Mouse (Mus musculus) intestine, postnatal 0 days (tissue): ENCODE measurements around the gene Gltpd2. TPM values are rescaled to one million over a fixed set of nuclear protein-coding genes. Genes with fewer than 3 reads are reported as not detected.
A peak's percentile ranks its signal among the peaks of the same experiment; 100 is the strongest.

ENCODE experiments used
- ATAC-seq: fragments of 200-750 bp; cut with Nextera tagmentation; 2 replicates; pipeline ENCODE4 v1.8.0; 2017; ENCODE audit warnings: mild to moderate bottlenecking, moderate TSS enrichment, moderate library complexity
- H3K27ac ChIP-seq: fragments of 300-500 bp; sonication (generic); 2 replicates; pipeline ENCODE4 v1.5.1; 2014; ENCODE audit warnings: mild to moderate bottlenecking, low read depth, low read length, moderate library complexity
- H3K27me3 ChIP-seq: fragments of 300-500 bp; sonication (generic); replicated peaks from 2 replicates; pipeline ENCODE4 v1.6.1; 2014; ENCODE audit warnings: low read length, mixed read lengths; ENCODE audit not compliant: control insufficient read depth, insufficient read depth
- H3K36me3 ChIP-seq: fragments of 300-500 bp; sonication (generic); 2 replicates; pipeline ENCODE4 v1.6.1; 2014; ENCODE audit warnings: mild to moderate bottlenecking, moderate library complexity; ENCODE audit not compliant: control insufficient read depth, insufficient read depth
- H3K4me1 ChIP-seq: fragments of 300-500 bp; sonication (generic); replicated peaks from 2 replicates; pipeline ENCODE4 v1.6.1; 2014; ENCODE audit warnings: antibody characterized with exemption, low read length, mixed read lengths; ENCODE audit not compliant: control insufficient read depth, insufficient read depth
- H3K4me2 ChIP-seq: fragments of 300-500 bp; sonication (generic); replicated peaks from 2 replicates; pipeline ENCODE4 v1.6.1; 2014; ENCODE audit warnings: low read depth, mild to moderate bottlenecking, moderate library complexity
- H3K4me3 ChIP-seq: fragments of 300-500 bp; sonication (generic); 2 replicates; pipeline ENCODE4 v1.5.1; 2014; ENCODE audit warnings: low read depth, low read length
- H3K9ac ChIP-seq: fragments of 300-500 bp; sonication (generic); 2 replicates; pipeline ENCODE4 v1.6.1; 2014; ENCODE audit warnings: mild to moderate bottlenecking, low read depth, low read length
- H3K9me3 ChIP-seq: fragments of 300-500 bp; sonication (generic); 2 replicates; pipeline ENCODE4 v1.6.1; 2016; ENCODE audit warnings: mixed run types; ENCODE audit not compliant: control insufficient read depth
- CTCF ChIP-seq: sonication (generic); IDR thresholded peaks from 2 replicates; pipeline ENCODE4 v1.5.1; 2016; ENCODE audit warnings: low read depth, mild to moderate bottlenecking, control low read depth, antibody characterized with exemption, moderate library complexity
- WGBS: fragments of 180-500 bp; shearing (Covaris S2); extraction: QIAGEN DNeasy Blood & Tissue Kit; methylation state at CpG from one replicate; pipeline ENCODE4 v1.1.7; 2014; 5-methylcytosine and 5-hydroxymethylcytosine counted together
- polyA plus RNA-seq: library from polyadenylated mRNA; unstranded; fragments of >200 nt; fragmentation: Nextera tagmentation; extraction: Ambion mirVana; gene quantifications from 2 replicates; pipeline ENCODE4 v1.2.1, GENCODE M21; 2015

Gltpd2 gene
- polyA plus RNA-seq, 1 experiment from 2014 or later: 0.30 TPM

GRCm38 (mm10) chr11:70512709-70513342, 6.2 kb upstream of the Gltpd2 start:
- Histone ChIP-seq H3K36me3 (peaks cover 3% of the 10 kb centered on the region; the same call in 1 of the 2 replicates), H3K27ac (no peak overlapping the region), H3K4me1 (no peaks in the 10 kb centered on the region), H3K9me3 (no peaks in the 10 kb centered on the region), H3K27me3 (no peaks in the 10 kb centered on the region), H3K9ac (no peak overlapping the region), H3K4me3 (no peak overlapping the region), H3K4me2 (no peak overlapping the region)
- no peak for TF ChIP-seq CTCF
- WGBS: 84% methylated on average over 7 of the region's 7 CpGs
- ATAC-seq: no peak

GRCm38 (mm10) chr11:70513520-70513919, 5.5 kb upstream of the Gltpd2 start:
- Histone ChIP-seq H3K9ac (no peak overlapping the region), H3K36me3 (peaks cover 3% of the 10 kb centered on the region; the same call in 1 of the 2 replicates), H3K9me3 (no peaks in the 10 kb centered on the region), H3K4me2 (no peak overlapping the region), H3K4me1 (no peaks in the 10 kb centered on the region), H3K27ac (no peak overlapping the region), H3K4me3 (no peak overlapping the region), H3K27me3 (no peaks in the 10 kb centered on the region)
- 64% methylated on average over 11 of the region's 11 CpGs for WGBS
- peak; percentile 51 for TF ChIP-seq CTCF
- no peak for ATAC-seq

- Histone ChIP-seq H3K9ac (no peak within 1 kb of the TSS), H3K4me2 (no peak within 1 kb of the TSS), H3K27me3 (no peaks in the 10 kb centered on the region), H3K36me3 (peaks cover 3% of the 10 kb centered on the region; the same call in 1 of the 2 replicates), H3K9me3 (no peaks in the 10 kb centered on the region), H3K4me3 (no peak within 1 kb of the TSS), H3K4me1 (no peaks in the 10 kb centered on the region), H3K27ac (no peak within 1 kb of the TSS)
- ATAC-seq: no peak
- TF ChIP-seq CTCF: no peak
- WGBS: 80% methylated on average over 7 of the region's 7 CpGs
Measured at GRCm38 (mm10) chr11:70514288-70514687, 4.7 kb upstream of the Gltpd2 start, which contains the start of gene Vmo1. Gene Vmo1 (minus strand): TSS chr11:70514616.

DNA sequence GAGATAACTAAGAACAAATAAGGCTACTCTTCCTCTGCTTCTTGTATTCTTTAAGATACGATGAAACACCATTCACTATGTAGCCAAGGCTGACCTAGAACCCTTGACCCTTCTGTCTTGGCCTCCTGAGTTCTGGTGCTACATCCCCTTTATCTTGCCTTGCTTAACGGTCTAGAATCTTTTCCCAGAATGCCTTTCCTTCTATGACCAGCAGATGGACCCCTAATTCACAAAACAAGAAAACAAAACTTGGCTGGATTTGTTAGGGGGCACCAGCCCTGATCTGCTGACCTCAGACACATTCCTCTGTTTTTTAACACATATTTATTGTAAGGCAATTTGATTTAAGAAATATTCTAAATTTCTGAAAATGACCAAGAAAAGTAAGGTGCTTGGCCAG, 2.6 kb upstream of the Gltpd2 start:
- H3K9me3 ChIP-seq: no peaks in the 10 kb centered on the region
- H3K4me2 ChIP-seq: no peak overlapping the region
- no peaks in the 10 kb centered on the region for H3K4me1 ChIP-seq
- no peak overlapping the region for H3K9ac ChIP-seq
- H3K27me3 ChIP-seq: no peaks in the 10 kb centered on the region
- no peak for ATAC-seq
- TF ChIP-seq CTCF: peak; percentile 82
- H3K4me3 ChIP-seq: no peak overlapping the region
- WGBS: 15% methylated on average over 2 of the region's 2 CpGs
- H3K36me3 ChIP-seq: no peaks in the 10 kb centered on the region
- no peak overlapping the region for H3K27ac ChIP-seq

DNA sequence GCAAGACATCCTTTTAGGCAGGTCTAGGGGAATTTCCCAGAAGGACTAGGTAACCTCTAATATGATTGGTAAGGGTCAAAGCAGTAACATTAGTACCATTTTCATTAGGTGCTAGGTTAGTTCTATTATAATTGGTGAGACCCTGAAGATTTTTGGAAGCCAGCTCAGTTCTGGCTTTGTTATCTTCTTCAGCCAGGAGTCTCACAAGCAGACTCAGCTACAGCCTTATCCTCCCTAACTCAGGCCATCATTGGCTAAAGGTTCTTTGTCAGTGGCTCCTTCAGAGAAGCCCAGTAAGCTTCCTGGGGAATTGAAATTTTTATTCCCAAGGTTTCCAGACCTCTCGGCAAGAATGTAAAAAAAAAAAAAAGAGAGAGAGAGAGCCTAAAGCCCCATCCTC, 560 bp upstream of the Gltpd2 start:
- ATAC-seq: no peak
- no peak overlapping the region for H3K4me2 ChIP-seq
- no peak for TF ChIP-seq CTCF
- no peak overlapping the region for H3K9ac ChIP-seq
- no peak overlapping the region for H3K4me3 ChIP-seq
- 45% methylated on average over 1 of the region's 1 CpGs for WGBS
- no peaks in the 10 kb centered on the region for H3K9me3 ChIP-seq
- H3K27ac ChIP-seq: no peak overlapping the region
- no peaks in the 10 kb centered on the region for H3K27me3 ChIP-seq
- H3K4me1 ChIP-seq: no peaks in the 10 kb centered on the region
- no peaks in the 10 kb centered on the region for H3K36me3 ChIP-seq

GRCm38 (mm10) chr11:70520178-70520769, 1.3 kb downstream of the Gltpd2 start:
- no peaks in the 10 kb centered on the region for H3K27me3 ChIP-seq
- peak overlapping the region; percentile 24; the same call in 1 of the 2 replicates for H3K4me3 ChIP-seq
- no peak for ATAC-seq
- H3K4me1 ChIP-seq: no peaks in the 10 kb centered on the region
- peak overlapping the region; percentile 56 for H3K9ac ChIP-seq
- peak; percentile 54 for TF ChIP-seq CTCF
- H3K4me2 ChIP-seq: peak overlapping the region; percentile 57
- no peaks in the 10 kb centered on the region for H3K36me3 ChIP-seq
- H3K27ac ChIP-seq: peak overlapping the region; percentile 72
- 36% methylated on average over 41 of the region's 41 CpGs for WGBS
- H3K9me3 ChIP-seq: no peaks in the 10 kb centered on the region
